Mouse (Mus musculus): ENCODE results near the gene Adcy5. TPM values are rescaled to one million over a fixed set of nuclear protein-coding genes. Genes with fewer than 3 reads are reported as not detected.

Gene Adcy5
- total and polyA plus RNA-seq, 3 experiments: under 0.01 to 0.08 TPM; not detected in 1

DNA sequence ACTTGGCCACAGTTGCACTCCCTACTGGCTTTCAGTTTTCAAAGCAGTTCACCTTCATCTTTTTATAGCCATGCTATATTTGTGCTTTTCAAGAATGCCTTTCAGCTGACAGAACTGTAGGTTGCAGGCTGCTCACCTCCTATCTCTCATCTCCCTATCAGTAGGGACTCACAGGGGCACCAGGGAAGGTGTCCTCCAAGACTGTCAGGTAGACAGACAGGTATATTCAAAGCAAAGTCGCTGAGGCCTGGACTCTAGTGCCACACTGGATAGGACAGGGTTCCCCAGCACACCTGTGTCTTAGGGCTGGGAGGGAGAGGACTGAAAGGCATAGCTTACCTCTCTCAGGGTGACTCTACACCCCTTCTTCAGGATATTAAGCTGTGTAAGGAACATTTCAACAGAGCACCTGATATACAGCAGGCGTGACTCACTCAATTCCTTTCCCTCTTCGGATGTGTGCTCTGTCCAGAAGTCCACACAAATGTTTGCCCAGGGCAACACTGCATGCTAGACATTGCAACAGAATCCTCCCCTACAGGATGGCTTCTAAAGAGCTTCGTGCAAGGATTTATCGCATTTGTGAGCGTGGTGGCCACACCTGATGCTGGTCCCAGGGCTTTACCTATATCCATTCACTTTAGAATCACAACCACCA, 153.9 kb downstream of the Adcy5 start:
- H3K9me3 ChIP-seq (replicated peaks; ENCODE audit: insufficient read depth, low read length): no peaks in the 10 kb centered on the region
- no peaks in the 10 kb centered on the region for H3K4me1 ChIP-seq (ENCODE audit: control insufficient read depth in 1 of 2, insufficient read depth in 2 of 2, low read length in 2 of 2)
- no peak overlapping the region for H3K9ac ChIP-seq (ENCODE audit: control insufficient read depth, low read depth, low read length, poor library complexity, severe bottlenecking)
- H3K27me3 ChIP-seq (ENCODE audit: control insufficient read depth in 1 of 2, insufficient read depth in 2 of 2, low read length in 2 of 2): no peaks in the 10 kb centered on the region
- TF ChIP-seq TBP (IDR thresholded peaks at IDR 0.05; ENCODE audit: low read depth, low read length) (no peak), TAL1 (IDR thresholded peaks at IDR 0.05; ENCODE audit: low read length) (no peak), HCFC1 (IDR thresholded peaks at IDR 0.05; ENCODE audit: low read depth, low read length) (no peak), TCF12 (IDR thresholded peaks at IDR 0.05; ENCODE audit: low read depth, low read length) (no peak), USF1 (IDR thresholded peaks at IDR 0.05; ENCODE audit: low read depth, low read length) (no peak), GABPA (IDR thresholded peaks at IDR 0.05; ENCODE audit: low read depth, low read length) (no peak), ZNF384 (IDR thresholded peaks at IDR 0.05; ENCODE audit: low read depth, low read length) (no peak), ELF1 (IDR thresholded peaks at IDR 0.05; ENCODE audit: low read depth, low read length) (no peak), E2F4 (IDR thresholded peaks at IDR 0.05; ENCODE audit: borderline replicate concordance, low read depth, low read length) (no peak), RAD21 (IDR thresholded peaks at IDR 0.05; ENCODE audit: low read depth, low read length) (no peak), ETS1 (IDR thresholded peaks at IDR 0.05; ENCODE audit: low read depth, low read length) (no peak), UBTF (IDR thresholded peaks at IDR 0.05; ENCODE audit: borderline replicate concordance, insufficient read depth, low read depth, low read length) (no peak), USF2 (IDR thresholded peaks at IDR 0.05; ENCODE audit: borderline replicate concordance in 1 of 2, insufficient read depth in 1 of 2, low read depth in 1 of 2, low read length in 2 of 2) (no peak), CHD1 (IDR thresholded peaks at IDR 0.05; ENCODE audit: low read depth, low read length) (no peak), KAT2A (conservative IDR thresholded peaks at IDR 0.05; ENCODE audit: low read depth, low read length) (no peak), POLR2AphosphoS5 (IDR thresholded peaks at IDR 0.05; ENCODE audit: borderline replicate concordance, low read depth, low read length) (no peak)
- no peaks in the 10 kb centered on the region for H3K79me2 ChIP-seq (ENCODE audit: control insufficient read depth, insufficient read depth, low read length, poor library complexity)
- H3K36me3 ChIP-seq (ENCODE audit: control insufficient read depth in 1 of 2, insufficient read depth in 2 of 2, low read length in 2 of 2): no peaks in the 10 kb centered on the region; a peak in 1 of 4 replicates
- H3K4me3 ChIP-seq (ENCODE audit: control insufficient read depth in 1 of 2, insufficient read depth in 1 of 2, low read depth in 2 of 2, low read length in 2 of 2): no peak overlapping the region
- no peak for DNase-seq (ENCODE audit: low read depth, low spot score)
- H3K27ac ChIP-seq (ENCODE audit: control insufficient read depth, low read depth, low read length): no peak overlapping the region

GRCm38 (mm10) chr16:35309634-35310033, 155.0 kb downstream of the Adcy5 start:
- no peak overlapping the region for H3K4me3 ChIP-seq (ENCODE audit: control insufficient read depth in 1 of 2, insufficient read depth in 1 of 2, low read depth in 2 of 2, low read length in 2 of 2)
- H3K4me1 ChIP-seq (ENCODE audit: control insufficient read depth in 1 of 2, insufficient read depth in 2 of 2, low read length in 2 of 2): no peaks in the 10 kb centered on the region
- H3K79me2 ChIP-seq (ENCODE audit: control insufficient read depth, insufficient read depth, low read length, poor library complexity): no peaks in the 10 kb centered on the region
- DNase-seq (ENCODE audit: low read depth, low spot score): no peak
- H3K27ac ChIP-seq (ENCODE audit: control insufficient read depth, low read depth, low read length): no peak overlapping the region
- TF ChIP-seq USF2 (IDR thresholded peaks at IDR 0.05; ENCODE audit: borderline replicate concordance in 1 of 2, insufficient read depth in 1 of 2, low read depth in 1 of 2, low read length in 2 of 2) (no peak), MEF2A (IDR thresholded peaks at IDR 0.05; ENCODE audit: extremely low read depth, insufficient replicate concordance, low read depth, low read length, poor library complexity, severe bottlenecking) (no peak), ZMIZ1 (IDR thresholded peaks at IDR 0.05; ENCODE audit: low read depth, low read length) (no peak), ZC3H11A (IDR thresholded peaks at IDR 0.05; ENCODE audit: low read depth, low read length) (no peak), TAL1 (IDR thresholded peaks at IDR 0.05; ENCODE audit: low read length) (no peak), ELF1 (IDR thresholded peaks at IDR 0.05; ENCODE audit: low read depth, low read length) (no peak), TBP (IDR thresholded peaks at IDR 0.05; ENCODE audit: low read depth, low read length) (no peak), UBTF (IDR thresholded peaks at IDR 0.05; ENCODE audit: borderline replicate concordance, insufficient read depth, low read depth, low read length) (no peak), USF1 (IDR thresholded peaks at IDR 0.05; ENCODE audit: low read depth, low read length) (no peak), MXI1 (IDR thresholded peaks at IDR 0.05; ENCODE audit: low read depth, low read length) (no peak), TCF12 (IDR thresholded peaks at IDR 0.05; ENCODE audit: low read depth, low read length) (no peak), ZNF384 (IDR thresholded peaks at IDR 0.05; ENCODE audit: low read depth, low read length) (no peak), GATA1 (IDR thresholded peaks at IDR 0.05; ENCODE audit: low read depth, low read length) (no peak), CHD2 (IDR thresholded peaks at IDR 0.05; ENCODE audit: low read length) (no peak)
- H3K9me3 ChIP-seq (replicated peaks; ENCODE audit: insufficient read depth, low read length): no peaks in the 10 kb centered on the region
- no peaks in the 10 kb centered on the region; a peak in 1 of 4 replicates for H3K36me3 ChIP-seq (ENCODE audit: control insufficient read depth in 1 of 2, insufficient read depth in 2 of 2, low read length in 2 of 2)
- H3K27me3 ChIP-seq (ENCODE audit: control insufficient read depth in 1 of 2, insufficient read depth in 2 of 2, low read length in 2 of 2): no peaks in the 10 kb centered on the region
- no peak overlapping the region for H3K9ac ChIP-seq (ENCODE audit: control insufficient read depth, low read depth, low read length, poor library complexity, severe bottlenecking)

Data from MEL (cell line).